Mouse (Mus musculus) G1E-ER4 (cell line): ENCODE results near the gene Mn1. TPM values are rescaled to one million over a fixed set of nuclear protein-coding genes. Genes with fewer than 3 reads are reported as not detected.

Experiments used
- GATA1 ChIP-seq: IDR thresholded peaks from one replicate; pipeline ENCODE4 v1.8.0; 2012; ENCODE audit warnings: low read length, inconsistent platforms
- polyA plus RNA-seq: library from polyadenylated mRNA; stranded (reverse); fragments of >175 nt; gene quantifications from 2 replicates; pipeline ENCODE4 v1.2.3, GENCODE M21; 2012

Gene Mn1
- polyA plus RNA-seq, 1 experiment, result not detected

GRCm38 (mm10) chr5:111399271-111399670 lies 17.9 kb upstream of the Mn1 start:
- TF ChIP-seq GATA1, result no peak

DNA sequence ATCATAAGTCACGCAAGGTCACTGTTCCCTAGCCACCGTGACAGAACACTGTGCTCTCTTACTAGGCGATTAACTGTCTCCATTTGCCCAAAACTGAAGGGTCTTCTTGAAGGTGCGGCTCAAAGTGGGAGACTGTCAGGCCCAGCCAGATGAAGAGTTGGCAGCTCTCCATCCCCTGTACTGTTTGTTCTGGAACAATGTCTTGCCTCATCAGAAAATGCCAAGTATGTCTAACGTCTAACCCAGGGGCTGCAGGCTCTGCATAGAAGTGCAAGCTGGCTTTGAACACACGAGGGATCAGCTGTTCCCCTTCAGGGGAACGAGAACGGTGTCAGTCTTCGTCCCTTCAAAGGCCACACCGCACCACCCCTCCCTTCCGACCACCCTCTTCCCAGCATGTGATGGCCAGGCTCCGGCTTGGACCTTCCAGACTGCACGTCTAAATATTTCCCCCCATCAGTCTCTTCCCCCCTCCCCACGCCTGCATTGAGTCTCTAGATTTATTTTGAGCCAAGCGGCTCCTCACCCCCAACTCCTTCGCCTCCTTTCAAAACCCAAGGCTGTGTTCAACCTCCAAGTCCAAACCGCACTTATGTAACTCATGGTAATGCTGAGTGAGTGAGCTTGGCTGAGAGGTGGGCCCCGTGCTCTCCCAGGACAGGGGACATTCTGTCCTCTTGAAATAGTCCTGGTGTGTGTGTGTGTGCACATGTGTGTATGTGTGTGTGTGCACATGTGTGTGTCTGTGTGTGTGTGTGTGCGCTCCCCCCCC lies 15.1 kb upstream of the Mn1 start:
- no peak for TF ChIP-seq GATA1

- no peak for TF ChIP-seq GATA1
Measured at GRCm38 (mm10) chr5:111402651-111402996, 14.5 kb upstream of the Mn1 start.

GRCm38 (mm10) chr5:111404721-111405120 lies 12.4 kb upstream of the Mn1 start:
- TF ChIP-seq GATA1, result no peak

GRCm38 (mm10) chr5:111408470-111409105 lies 8.6 kb upstream of the Mn1 start:
- TF ChIP-seq GATA1, result no peak

DNA sequence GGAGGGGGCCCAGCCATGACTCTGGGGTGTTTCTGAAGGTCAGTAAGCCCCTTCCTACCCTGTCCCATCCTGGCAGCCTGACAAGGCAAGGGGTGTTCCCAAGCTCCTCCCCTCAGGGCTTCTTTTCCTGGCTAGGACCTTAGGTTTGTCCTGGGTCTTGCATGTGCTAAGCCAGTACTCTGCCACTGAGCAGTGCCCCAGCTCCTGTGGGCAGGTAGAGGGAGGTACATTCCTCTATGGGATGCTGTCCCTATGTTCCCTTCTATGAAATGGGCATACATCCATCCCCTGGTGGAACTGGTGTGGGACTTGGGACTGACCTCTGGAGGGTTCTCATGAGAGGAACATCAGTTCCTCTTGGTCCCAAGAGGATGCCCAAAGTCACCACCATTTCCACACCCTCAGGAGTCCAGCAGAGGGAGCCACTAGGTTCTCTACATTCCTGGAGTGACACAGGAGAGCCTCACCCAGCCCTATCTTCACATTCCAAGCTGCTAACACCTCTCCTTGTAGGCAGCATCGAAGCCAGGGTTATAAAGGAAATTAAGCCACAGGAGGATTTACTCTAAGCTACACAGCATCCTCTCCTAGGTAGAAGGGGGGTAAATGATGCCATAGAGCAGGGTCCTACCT lies 7.6 kb upstream of the Mn1 start:
- no peak for TF ChIP-seq GATA1

DNA sequence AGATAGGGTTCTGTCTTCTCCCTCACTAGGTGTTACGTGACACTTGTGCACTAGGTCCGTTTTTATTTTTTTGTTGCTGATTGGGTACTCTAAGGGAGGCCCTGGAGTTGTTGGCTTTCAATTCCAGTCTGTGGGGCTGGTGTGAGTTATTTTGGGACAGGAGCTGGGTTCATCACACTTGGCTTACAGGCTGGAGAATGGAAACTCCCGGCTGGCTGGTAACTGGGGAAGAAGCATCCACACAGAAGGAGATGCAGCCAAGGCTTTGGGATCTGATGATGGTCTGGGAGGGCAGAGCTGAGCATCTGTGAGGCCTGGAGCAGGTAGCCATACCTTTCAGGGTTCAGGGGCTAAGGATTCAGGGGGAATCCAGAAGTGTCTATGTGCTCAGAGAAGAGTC lies 6.5 kb upstream of the Mn1 start:
- TF ChIP-seq GATA1, result no peak

- TF ChIP-seq GATA1, result no peak
Measured at GRCm38 (mm10) chr5:111414192-111414591, 3.0 kb upstream of the Mn1 start.

GRCm38 (mm10) chr5:111414770-111415249 lies 2.4 kb upstream of the Mn1 start:
- TF ChIP-seq GATA1, result no peak

- no peak for TF ChIP-seq GATA1
Measured at GRCm38 (mm10) chr5:111415575-111415974, 1.6 kb upstream of the Mn1 start.

DNA sequence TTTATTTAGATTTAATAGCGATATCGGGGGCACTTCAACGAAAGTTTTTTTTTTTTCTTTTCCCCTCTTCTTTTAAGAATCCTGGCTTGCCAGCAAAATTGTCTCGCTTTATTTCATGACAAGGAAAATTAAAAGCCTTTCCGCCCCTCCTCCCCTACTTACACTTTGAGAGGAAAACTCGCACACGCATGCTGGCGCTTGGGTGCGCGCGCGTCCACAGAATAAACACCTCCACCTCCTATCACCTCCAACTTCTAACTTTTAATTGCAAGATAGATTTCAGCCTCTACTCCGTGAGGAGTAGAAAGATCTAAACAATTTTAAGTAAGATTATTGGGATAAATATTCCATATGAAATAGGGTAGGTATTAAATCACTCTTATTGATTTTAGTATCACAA lies 1.1 kb upstream of the Mn1 start:
- TF ChIP-seq GATA1, result no peak

DNA sequence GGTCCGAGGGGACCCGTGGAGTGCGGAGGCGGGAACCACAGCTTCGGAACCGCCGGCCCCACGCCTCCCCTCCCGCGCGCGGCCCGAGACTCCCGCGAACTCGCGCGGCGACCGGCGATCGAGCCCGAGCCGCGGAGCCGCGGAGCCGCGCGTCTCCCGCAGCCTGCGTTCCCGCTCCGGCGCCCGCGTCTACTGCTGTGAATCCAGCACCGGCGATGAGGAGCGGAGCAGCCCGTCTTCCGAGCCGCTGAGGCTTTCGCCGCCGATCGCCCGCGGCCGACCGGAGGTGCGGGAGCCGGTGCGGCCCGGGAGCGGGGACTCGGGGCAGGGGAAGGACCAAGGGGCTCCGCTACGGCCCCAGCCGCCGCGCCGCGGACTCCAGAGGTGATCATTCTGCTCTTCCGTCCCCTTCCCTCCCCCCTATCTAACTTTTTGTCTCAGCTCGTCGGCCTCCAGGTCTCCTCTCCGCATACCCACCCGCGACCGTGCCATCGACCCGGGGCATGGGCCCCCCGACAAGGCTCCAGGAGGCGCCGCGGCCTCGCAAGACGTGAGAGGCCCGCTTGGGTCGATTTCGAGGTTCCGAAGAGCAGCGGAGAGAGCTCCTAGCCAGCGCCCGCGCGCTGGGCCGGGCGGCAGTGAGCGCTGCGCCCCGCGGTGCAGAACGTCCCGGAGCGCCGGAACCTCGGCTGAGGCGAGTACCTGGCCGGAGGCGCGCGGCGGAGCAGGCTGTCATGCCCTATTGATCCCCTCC lies 393 bp downstream of the Mn1 start:
- no peak for TF ChIP-seq GATA1

GRCm38 (mm10) chr5:111418202-111419120 lies 1.3 kb downstream of the Mn1 start:
- TF ChIP-seq GATA1, result no peak

- no peak for TF ChIP-seq GATA1
Measured at GRCm38 (mm10) chr5:111419121-111419881, 2.1 kb downstream of the Mn1 start.
